Mouse (Mus musculus): ENCODE data around the gene Sdcbp2. TPM values are rescaled to one million over a fixed set of nuclear protein-coding genes. Genes with fewer than 3 reads are reported as not detected.
"Not testable (repeated sequence)": the region's sequence is repeated elsewhere in the genome, so short reads cannot be mapped to it uniquely, and the experiment has no call there.

The Sdcbp2 gene
- polyA plus RNA-seq, 1 experiment from 2014 or later: 0.58 TPM

DNA sequence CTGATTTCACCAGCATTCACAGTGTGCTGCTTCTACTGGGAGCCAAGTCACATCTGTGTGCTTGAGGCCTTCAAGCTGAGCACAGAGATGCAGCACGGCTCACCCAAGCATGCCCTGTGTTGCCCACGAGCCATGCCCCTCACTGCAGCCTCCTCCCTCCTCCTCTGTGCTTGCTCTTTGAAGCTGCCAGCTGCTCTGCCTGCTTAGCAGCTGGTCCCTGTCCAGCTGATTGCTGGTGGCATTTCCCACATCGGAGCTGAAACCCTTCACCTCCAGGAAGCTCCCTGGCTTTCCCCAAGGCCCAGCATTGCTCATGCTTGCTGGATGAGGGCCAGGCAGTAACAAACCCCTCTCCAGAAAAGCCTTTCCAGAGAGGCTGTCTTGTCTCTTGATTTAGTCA, 37.6 kb downstream of the Sdcbp2 start:
- no peaks in the 10 kb centered on the region for H3K27me3 ChIP-seq (replicated peaks; ENCODE audit: control insufficient read depth, insufficient read depth, low read length)
- H3K9me3 ChIP-seq (ENCODE audit: control insufficient read depth, low read length): no peaks in the 10 kb centered on the region
- no peaks in the 10 kb centered on the region for H3K36me3 ChIP-seq (ENCODE audit: control insufficient read depth, insufficient read depth, low read length)
- no peak overlapping the region for H3K27ac ChIP-seq (ENCODE audit: low read depth, low read length)
- no peak overlapping the region for H3K4me3 ChIP-seq (ENCODE audit: low read length)
- H3K4me2 ChIP-seq (ENCODE audit: low read length): no peak overlapping the region
- peaks cover 9% of the 10 kb centered on the region for H3K4me1 ChIP-seq (ENCODE audit: control insufficient read depth, insufficient read depth, low read depth, low read length)
- no peak for ATAC-seq
- WGBS: 19% methylated on average over 3 of the region's 3 CpGs
- H3K9ac ChIP-seq (ENCODE audit: low read depth, low read length): no peak overlapping the region

DNA sequence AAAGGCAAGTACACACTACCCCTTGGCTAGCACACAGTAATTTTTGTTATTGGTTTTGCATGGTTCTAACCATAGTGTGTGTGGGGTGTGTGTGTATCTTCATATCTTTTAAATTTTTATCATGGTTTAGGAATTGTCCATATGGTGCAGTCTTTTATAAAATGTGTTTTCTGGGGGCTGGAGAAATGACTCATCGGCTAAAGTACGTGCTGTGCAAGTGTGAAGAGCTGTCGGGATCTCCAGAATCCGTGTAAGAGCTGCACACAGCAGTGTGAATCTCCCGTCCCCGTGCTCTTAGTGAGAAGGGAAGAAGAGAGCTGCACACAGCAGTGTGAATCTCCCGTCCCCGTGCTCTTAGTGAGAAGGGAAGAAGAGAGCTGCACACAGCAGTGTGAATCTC, 43.4 kb downstream of the Sdcbp2 start:
- H3K9me3 ChIP-seq (ENCODE audit: control insufficient read depth, low read length); H3K27ac ChIP-seq (ENCODE audit: low read depth, low read length); H3K4me2 ChIP-seq (ENCODE audit: low read length); H3K4me1 ChIP-seq (ENCODE audit: control insufficient read depth, insufficient read depth, low read depth, low read length); ATAC-seq; H3K36me3 ChIP-seq (ENCODE audit: control insufficient read depth, insufficient read depth, low read length); H3K9ac ChIP-seq (ENCODE audit: low read depth, low read length); H3K27me3 ChIP-seq (replicated peaks; ENCODE audit: control insufficient read depth, insufficient read depth, low read length); H3K4me3 ChIP-seq (ENCODE audit: low read length): not testable (repeated sequence)
- WGBS: 88% methylated on average over 6 of the region's 8 CpGs

DNA sequence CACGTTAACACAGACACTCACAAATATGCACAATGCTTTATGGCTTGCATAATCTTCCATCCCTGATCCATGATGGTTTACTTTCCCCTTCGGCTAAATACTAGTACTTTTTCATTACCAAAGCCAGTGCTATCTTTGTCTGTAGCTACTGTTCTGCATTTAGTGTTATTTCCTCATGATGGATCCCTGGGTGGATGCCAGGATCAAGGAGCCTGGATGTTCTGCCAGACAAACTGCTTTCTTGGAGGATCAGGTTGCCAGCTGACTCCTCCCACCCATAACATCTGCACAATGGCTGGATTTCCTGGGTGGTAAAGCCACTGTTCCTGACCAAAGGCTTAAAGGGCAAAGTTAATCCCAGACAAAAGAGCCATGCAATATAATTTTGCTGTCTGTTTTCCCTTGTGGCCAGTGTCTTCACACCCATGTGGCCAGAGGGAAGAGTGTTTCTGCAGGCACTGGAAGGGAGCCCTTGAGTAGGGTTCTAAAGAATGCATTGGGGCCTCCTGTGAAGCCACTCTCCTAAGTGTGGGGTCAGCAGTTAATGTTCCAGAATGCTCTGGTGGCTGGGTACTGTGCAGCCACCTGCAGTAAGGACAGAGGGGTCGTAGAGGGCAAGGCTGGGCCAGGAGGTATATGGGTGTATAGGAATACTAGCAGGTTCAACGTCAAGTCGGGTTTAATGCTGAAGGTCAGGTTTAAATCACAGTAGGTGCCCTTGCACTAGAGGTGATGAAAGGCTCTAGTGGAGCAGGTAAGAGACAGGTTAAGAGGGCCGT, 44.3 kb downstream of the Sdcbp2 start:
- Histone ChIP-seq H3K36me3 (ENCODE audit: control insufficient read depth, insufficient read depth, low read length) (no peaks in the 10 kb centered on the region), H3K27me3 (replicated peaks; ENCODE audit: control insufficient read depth, insufficient read depth, low read length) (no peaks in the 10 kb centered on the region), H3K4me3 (ENCODE audit: low read length) (no peak overlapping the region), H3K4me2 (ENCODE audit: low read length) (no peak overlapping the region), H3K27ac (ENCODE audit: low read depth, low read length) (no peak overlapping the region), H3K4me1 (ENCODE audit: control insufficient read depth, insufficient read depth, low read depth, low read length) (no peaks in the 10 kb centered on the region), H3K9me3 (ENCODE audit: control insufficient read depth, low read length) (no peaks in the 10 kb centered on the region), H3K9ac (ENCODE audit: low read depth, low read length) (no peak overlapping the region)
- no peak for ATAC-seq
- 79% methylated on average over 6 of the region's 6 CpGs for WGBS

DNA sequence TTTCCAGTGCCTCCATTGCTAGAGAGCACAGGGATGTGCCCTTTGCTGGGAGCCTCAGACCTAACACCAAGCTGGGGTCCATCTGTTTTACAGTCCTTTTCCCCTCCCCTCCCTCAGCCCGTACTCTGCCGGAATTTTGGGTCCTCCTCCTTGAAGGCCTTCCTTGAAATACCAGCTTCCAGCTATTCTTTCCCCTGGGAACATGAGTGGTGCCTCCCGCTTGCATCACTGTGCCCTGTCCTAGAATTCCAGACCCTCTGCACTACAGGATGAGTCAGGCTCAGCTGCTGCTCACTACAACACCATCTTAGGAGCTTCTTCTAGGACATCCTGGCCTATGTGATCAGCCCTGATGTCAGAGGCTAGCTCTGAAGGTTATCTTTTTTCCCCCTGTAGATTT, 51.4 kb downstream of the Sdcbp2 start:
- no peaks in the 10 kb centered on the region for H3K27me3 ChIP-seq (replicated peaks; ENCODE audit: control insufficient read depth, insufficient read depth, low read length)
- H3K9me3 ChIP-seq (ENCODE audit: control insufficient read depth, low read length): no peaks in the 10 kb centered on the region
- no peak for ATAC-seq
- H3K4me1 ChIP-seq (ENCODE audit: control insufficient read depth, insufficient read depth, low read depth, low read length): no peaks in the 10 kb centered on the region; the same call in 1 of the 2 replicates
- H3K4me2 ChIP-seq (ENCODE audit: low read length): no peak overlapping the region
- WGBS: 83% methylated on average over 3 of the region's 3 CpGs
- no peaks in the 10 kb centered on the region for H3K36me3 ChIP-seq (ENCODE audit: control insufficient read depth, insufficient read depth, low read length)
- no peak overlapping the region for H3K9ac ChIP-seq (ENCODE audit: low read depth, low read length)
- H3K27ac ChIP-seq (ENCODE audit: low read depth, low read length): no peak overlapping the region
- H3K4me3 ChIP-seq (ENCODE audit: low read length): no peak overlapping the region

DNA sequence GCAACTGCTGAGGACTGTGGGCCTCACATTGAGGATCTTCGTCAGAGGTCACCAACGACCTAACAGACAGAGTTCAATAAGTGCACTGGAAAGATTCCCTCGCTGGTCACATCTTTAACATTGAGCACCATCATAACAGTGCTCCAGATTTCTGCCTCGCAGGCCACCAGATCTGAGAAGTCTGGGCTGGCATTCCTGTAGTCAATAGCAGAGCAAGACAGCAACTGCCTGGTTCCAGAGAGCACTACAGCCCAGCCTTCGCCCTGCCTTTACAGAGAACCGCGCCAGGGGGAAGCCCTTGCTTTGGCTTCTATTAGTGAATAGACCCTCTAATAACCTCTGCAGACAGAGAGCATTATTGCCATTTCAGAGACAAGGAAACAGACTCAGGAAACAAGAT, 53.9 kb downstream of the Sdcbp2 start:
- ATAC-seq: no peak
- H3K9me3 ChIP-seq (ENCODE audit: control insufficient read depth, low read length): no peaks in the 10 kb centered on the region
- WGBS: 90% methylated on average over 7 of the region's 7 CpGs

DNA sequence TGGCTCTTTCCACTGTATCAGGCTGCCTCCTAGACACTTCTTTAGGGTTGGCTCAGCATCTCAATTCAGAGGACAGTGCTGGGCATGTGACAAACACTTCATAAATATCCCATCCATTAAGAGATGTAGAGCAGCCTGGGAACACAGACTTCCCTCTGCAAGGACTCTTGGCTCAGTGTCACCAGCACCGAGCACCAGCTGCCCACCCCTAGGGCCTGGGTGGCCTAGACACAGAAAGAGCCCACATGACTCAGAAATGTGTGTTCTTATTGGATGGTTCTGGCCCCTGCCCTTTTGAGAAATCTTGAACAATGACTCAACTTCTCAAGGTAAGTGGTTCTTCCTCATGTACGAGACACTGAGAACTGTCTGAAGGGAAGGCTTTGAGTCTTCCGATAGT, 55.6 kb downstream of the Sdcbp2 start:
- Histone ChIP-seq H3K9ac (ENCODE audit: low read depth, low read length) (no peak overlapping the region), H3K9me3 (ENCODE audit: control insufficient read depth, low read length) (no peaks in the 10 kb centered on the region), H3K36me3 (ENCODE audit: control insufficient read depth, insufficient read depth, low read length) (no peaks in the 10 kb centered on the region), H3K4me3 (ENCODE audit: low read length) (no peak overlapping the region), H3K4me2 (ENCODE audit: low read length) (no peak overlapping the region), H3K27ac (ENCODE audit: low read depth, low read length) (no peak overlapping the region), H3K4me1 (ENCODE audit: control insufficient read depth, insufficient read depth, low read depth, low read length) (peaks cover 19% of the 10 kb centered on the region), H3K27me3 (replicated peaks; ENCODE audit: control insufficient read depth, insufficient read depth, low read length) (no peaks in the 10 kb centered on the region)
- WGBS: 87% methylated on average over 3 of the region's 3 CpGs
- ATAC-seq: no peak

More for the DNA sequence above, 53.9 kb downstream of the Sdcbp2 start:
- Histone ChIP-seq H3K4me1 (ENCODE audit: control insufficient read depth, insufficient read depth, low read depth, low read length) (peaks cover 16% of the 10 kb centered on the region), H3K27ac (ENCODE audit: low read depth, low read length) (no peak overlapping the region), H3K9ac (ENCODE audit: low read depth, low read length) (no peak overlapping the region), H3K27me3 (replicated peaks; ENCODE audit: control insufficient read depth, insufficient read depth, low read length) (no peaks in the 10 kb centered on the region), H3K36me3 (ENCODE audit: control insufficient read depth, insufficient read depth, low read length) (no peaks in the 10 kb centered on the region), H3K4me2 (ENCODE audit: low read length) (no peak overlapping the region), H3K4me3 (ENCODE audit: low read length) (no peak overlapping the region)

DNA sequence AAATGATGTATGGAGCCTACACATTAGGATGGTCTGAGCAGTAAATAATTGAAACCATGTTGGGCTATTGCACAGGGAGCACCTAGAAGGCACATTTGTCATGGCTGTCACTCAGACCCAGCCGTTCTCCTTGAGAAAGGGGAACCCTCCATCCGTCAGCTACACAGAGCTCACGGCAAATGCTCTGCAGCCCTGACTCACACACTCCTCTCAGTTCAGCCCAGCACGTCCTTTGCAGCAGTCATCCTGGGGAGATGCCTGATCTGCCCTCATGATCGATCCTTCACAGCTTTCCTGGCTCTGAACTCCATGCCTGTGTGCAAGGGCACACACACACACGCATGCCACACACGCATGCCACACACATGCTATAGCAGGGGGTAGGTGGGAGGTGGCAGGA, 56.9 kb downstream of the Sdcbp2 start:
- no peaks in the 10 kb centered on the region for H3K9me3 ChIP-seq (ENCODE audit: control insufficient read depth, low read length)
- WGBS: 52% methylated on average over 7 of the region's 7 CpGs
- no peak for ATAC-seq
- 0 out of 2 replicates have a peak overlapping the region, but pooled peaks have one; percentile 18 for H3K9ac ChIP-seq (ENCODE audit: low read depth, low read length)
- H3K36me3 ChIP-seq (ENCODE audit: control insufficient read depth, insufficient read depth, low read length): no peaks in the 10 kb centered on the region
- no peak overlapping the region for H3K4me3 ChIP-seq (ENCODE audit: low read length)
- H3K27me3 ChIP-seq (replicated peaks; ENCODE audit: control insufficient read depth, insufficient read depth, low read length): no peaks in the 10 kb centered on the region
- no peak overlapping the region; the same call in 1 of the 2 replicates for H3K27ac ChIP-seq (ENCODE audit: low read depth, low read length)
- H3K4me2 ChIP-seq (ENCODE audit: low read length): peak overlapping the region; percentile 36
- peaks cover 19% of the 10 kb centered on the region for H3K4me1 ChIP-seq (ENCODE audit: control insufficient read depth, insufficient read depth, low read depth, low read length)

DNA sequence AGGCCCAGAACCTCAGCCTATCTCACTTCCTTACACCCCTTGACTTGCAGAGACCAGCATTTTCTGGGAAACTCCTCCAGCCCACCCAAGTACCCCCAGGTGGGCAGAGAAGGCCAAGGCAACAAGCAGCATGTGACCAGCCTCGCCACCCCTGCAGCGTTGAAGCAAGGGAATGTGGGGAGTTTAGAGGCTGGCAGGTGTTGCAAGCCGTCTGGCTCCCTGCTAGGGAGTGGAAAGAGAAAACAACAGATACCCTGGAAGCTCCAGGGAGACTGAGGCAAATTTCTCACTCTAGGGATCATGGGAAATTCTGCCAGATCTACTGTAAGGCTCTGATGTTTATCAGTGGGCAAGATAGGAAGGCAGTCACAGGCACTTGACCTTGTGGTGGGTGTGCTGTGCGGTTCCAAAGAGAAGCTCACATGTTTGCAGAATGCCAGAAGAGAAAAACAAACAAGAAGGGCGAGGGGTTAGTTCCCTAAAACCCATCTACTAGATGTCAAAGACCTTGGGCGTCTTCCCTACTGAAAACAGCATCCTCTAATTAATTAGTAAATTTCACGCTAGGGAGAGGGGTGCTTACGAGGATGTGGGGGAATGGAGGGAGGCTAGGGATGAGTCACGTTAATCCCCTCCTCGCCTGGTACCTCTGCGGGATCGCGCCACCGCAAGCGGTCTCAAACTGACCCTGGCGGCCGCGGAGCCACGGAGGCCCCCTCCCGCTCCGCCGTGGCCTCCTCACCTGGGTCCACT, 59.2 kb downstream of the Sdcbp2 start:
- Histone ChIP-seq H3K4me3 (ENCODE audit: low read length) (peak overlapping the region; percentile 92), H3K36me3 (ENCODE audit: control insufficient read depth, insufficient read depth, low read length) (no peaks in the 10 kb centered on the region), H3K9ac (ENCODE audit: low read depth, low read length) (peak overlapping the region; percentile 93), H3K4me2 (ENCODE audit: low read length) (peak overlapping the region; percentile 84), H3K9me3 (ENCODE audit: control insufficient read depth, low read length) (no peaks in the 10 kb centered on the region), H3K27me3 (replicated peaks; ENCODE audit: control insufficient read depth, insufficient read depth, low read length) (no peaks in the 10 kb centered on the region), H3K27ac (ENCODE audit: low read depth, low read length) (peak overlapping the region; percentile 94), H3K4me1 (ENCODE audit: control insufficient read depth, insufficient read depth, low read depth, low read length) (peaks cover 22% of the 10 kb centered on the region)
- WGBS: 3% methylated on average over 22 of the region's 22 CpGs
- 0 out of 2 replicates have a peak, but pooled peaks have one; percentile 5 for ATAC-seq

DNA sequence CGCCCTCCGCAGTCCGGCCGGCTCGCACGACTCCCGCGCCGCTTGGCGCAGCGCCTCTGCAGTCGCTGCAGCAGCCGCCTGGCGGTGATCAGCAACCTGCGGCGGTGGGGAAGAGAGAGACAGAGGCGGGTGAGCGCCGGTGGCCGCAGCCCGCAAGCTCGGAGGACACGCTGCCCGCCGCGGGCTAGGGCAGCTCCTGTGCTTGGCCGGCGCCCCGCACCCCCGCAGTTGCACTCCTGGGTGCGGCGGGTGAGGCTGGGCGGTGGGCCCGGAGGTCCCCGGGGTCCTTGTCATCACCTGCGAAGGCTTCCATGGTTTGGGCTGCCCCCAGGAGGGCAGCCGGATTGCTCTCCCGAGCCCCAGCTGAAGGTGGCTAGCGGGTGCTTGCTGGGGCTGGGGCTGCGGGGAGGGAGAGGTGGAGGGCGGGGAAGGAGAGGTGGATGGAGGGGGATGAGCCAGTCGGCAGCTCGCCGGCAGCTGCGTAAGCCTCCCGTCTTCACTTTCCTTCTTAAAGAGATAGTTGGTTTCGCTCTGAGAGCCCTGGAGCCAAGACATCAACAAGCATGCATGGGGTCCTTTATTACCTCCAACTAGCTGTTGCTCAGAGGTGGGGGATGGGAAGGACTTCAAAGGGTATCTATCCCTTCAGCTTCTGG, 59.9 kb downstream of the Sdcbp2 start, which contains the start of gene Snph:
Gene Snph, minus strand, starts transcription at position 435 of the 656 bp plus-strand sequence.
- H3K9me3 ChIP-seq (ENCODE audit: control insufficient read depth, low read length): no peaks in the 10 kb centered on the region
- H3K27me3 ChIP-seq (replicated peaks; ENCODE audit: control insufficient read depth, insufficient read depth, low read length): no peaks in the 10 kb centered on the region
- H3K9ac ChIP-seq (ENCODE audit: low read depth, low read length): peak within 1 kb of the TSS; percentile 93
- H3K4me1 ChIP-seq (ENCODE audit: control insufficient read depth, insufficient read depth, low read depth, low read length): peaks cover 22% of the 10 kb centered on the region
- peak; percentile 92 for ATAC-seq
- no peaks in the 10 kb centered on the region for H3K36me3 ChIP-seq (ENCODE audit: control insufficient read depth, insufficient read depth, low read length)
- peak within 1 kb of the TSS; percentile 92 for H3K4me3 ChIP-seq (ENCODE audit: low read length)
- H3K27ac ChIP-seq (ENCODE audit: low read depth, low read length): peak within 1 kb of the TSS; percentile 94
- peak within 1 kb of the TSS; percentile 84 for H3K4me2 ChIP-seq (ENCODE audit: low read length)
- under 1% methylated on average over 47 of the region's 47 CpGs for WGBS
